ENCODE assay signal across 11 mouse cellular contexts in the genomic region with DNA sequence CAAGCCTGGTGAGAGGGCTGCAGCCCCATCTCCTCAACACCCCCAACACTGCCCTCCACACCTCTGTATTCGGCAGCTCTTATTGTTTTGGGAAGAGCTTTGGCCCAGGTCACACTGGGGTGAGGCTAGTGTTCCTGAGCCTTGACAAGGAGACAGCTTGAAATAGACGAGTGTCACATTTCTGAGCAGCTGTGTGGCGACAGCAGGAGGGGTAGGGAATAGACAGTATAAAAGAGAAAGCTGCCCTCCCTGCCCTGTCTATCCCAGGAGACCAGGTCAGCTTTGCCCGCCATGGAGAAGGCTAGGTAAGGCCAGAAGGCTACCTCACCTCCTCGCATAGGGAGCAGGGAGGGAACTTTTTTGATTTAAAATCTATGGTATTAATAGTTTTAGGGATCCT. TPM values are rescaled to one million over a fixed set of nuclear protein-coding genes. Genes with fewer than 3 reads are reported as not detected.
DNase-seq lines count a peak whose midpoint lies in the region; ATAC-seq and TF ChIP-seq lines count a peak whose summit lies in the region.
"Had no signal": no experiment of that assay in that cellular context is flagged by ENCODE, and none has a peak within 500 bp of the region (broad histone marks: within the 10 kb centered on the region; RNA-seq: fewer than 3 reads in every experiment).

Gene Art1, plus strand, starts transcription at position 257 of the 400 bp plus-strand sequence.

- H3K4me1 ChIP-seq in hindbrain, embryonic 12.5 days, result peaks cover 23% of the 10 kb centered on the region
- H3K4me1 ChIP-seq in hindbrain, embryonic 16.5 days (ENCODE audit: control insufficient read depth, insufficient read depth, low read depth, low read length), result no peaks in the 10 kb centered on the region; the same call in 1 of the 2 replicates
- H3K4me1 ChIP-seq in thymus, adult 2 months (replicated peaks; ENCODE audit: control insufficient read depth, insufficient read depth, low read length), result peaks cover 20% of the 10 kb centered on the region
- H3K4me1 ChIP-seq in heart, embryonic 14.5 days (ENCODE audit: control insufficient read depth in 2 of 2, insufficient read depth in 2 of 2, low read length in 2 of 2), result peaks cover 32 to 35% of the 10 kb centered on the region in 2 experiments

- no peak for TF ChIP-seq CTCF in thymus, adult 2 months (IDR thresholded peaks at IDR 0.05; ENCODE audit: borderline replicate concordance, control insufficient read depth, extremely low read depth, insufficient read depth, low read length, poor library complexity)

- TF ChIP-seq POLR2A in thymus, adult 2 months (IDR thresholded peaks at IDR 0.05; ENCODE audit: control insufficient read depth, extremely low read depth, insufficient read depth, low read length, poor library complexity), result no peak

- peak within 1 kb of the TSS; percentile 19; the same call in 1 of the 2 replicates for H3K27ac ChIP-seq in hindbrain, embryonic 12.5 days
- H3K27ac ChIP-seq in hindbrain, embryonic 16.5 days (ENCODE audit: low read depth, low read length), result no peak within 1 kb of the TSS
- H3K27ac ChIP-seq in thymus, adult 2 months (ENCODE audit: control insufficient read depth, insufficient read depth, low read length), result no peak within 1 kb of the TSS
- peak within 1 kb of the TSS in 1 of 2 experiments; percentile 24; a peak in 1 of 4 replicates for H3K27ac ChIP-seq in heart, embryonic 14.5 days (replicated peaks in 1 of 2; ENCODE audit: control insufficient read depth in 1 of 2, insufficient read depth in 1 of 2, low read depth in 2 of 2, low read length in 2 of 2)

- H3K27me3 ChIP-seq in hindbrain, embryonic 12.5 days, result peaks cover 8% of the 10 kb centered on the region; the same call in 1 of the 2 replicates
- no peaks in the 10 kb centered on the region for H3K27me3 ChIP-seq in hindbrain, embryonic 16.5 days (replicated peaks; ENCODE audit: control insufficient read depth, insufficient read depth, low read length)
- H3K27me3 ChIP-seq in thymus, adult 2 months (ENCODE audit: control insufficient read depth, insufficient read depth, low read length), result no peaks in the 10 kb centered on the region
- H3K27me3 ChIP-seq in heart, embryonic 14.5 days (ENCODE audit: control insufficient read depth, insufficient read depth, low read length), result no peaks in the 10 kb centered on the region
- H3K27me3 ChIP-seq: embryonic facial prominence, embryonic 12.5 days had no signal

- H3K4me3 ChIP-seq in hindbrain, embryonic 12.5 days, result no peak within 1 kb of the TSS
- no peak within 1 kb of the TSS for H3K4me3 ChIP-seq in hindbrain, embryonic 16.5 days (ENCODE audit: low read length)
- H3K4me3 ChIP-seq in thymus, adult 2 months (ENCODE audit: control insufficient read depth, insufficient read depth, low read length), result no peak within 1 kb of the TSS
- 0 out of 4 replicates have a peak within 1 kb of the TSS, but pooled peaks of 1 of the 2 experiments have one; percentile 30 for H3K4me3 ChIP-seq in heart, embryonic 14.5 days (ENCODE audit: control insufficient read depth in 1 of 2, insufficient read depth in 1 of 2, low read depth in 1 of 2, low read length in 2 of 2)

- no peak within 1 kb of the TSS for H3K9ac ChIP-seq in hindbrain, embryonic 12.5 days
- no peak within 1 kb of the TSS for H3K9ac ChIP-seq in hindbrain, embryonic 16.5 days (ENCODE audit: low read depth, low read length)
- H3K9ac ChIP-seq in heart, embryonic 14.5 days (ENCODE audit: low read length), result peak within 1 kb of the TSS; percentile 11; the same call in 1 of the 2 replicates
- H3K9ac ChIP-seq: embryonic facial prominence, embryonic 12.5 days had no signal

- no peak for ATAC-seq in hindbrain, embryonic 12.5 days (ENCODE audit: low FRiP score)
- ATAC-seq in hindbrain, embryonic 16.5 days, result no peak
- ATAC-seq in heart, embryonic 14.5 days (ENCODE audit: insufficient number of reproducible peaks, insufficient read depth, low FRiP score, low read depth), result no peak
- no peak for ATAC-seq in CD4-positive, CD25-positive, alpha-beta regulatory T cell, adult 4 months

- no peaks in the 10 kb centered on the region for H3K36me3 ChIP-seq in hindbrain, embryonic 12.5 days
- H3K36me3 ChIP-seq in hindbrain, embryonic 16.5 days (ENCODE audit: control insufficient read depth, insufficient read depth, low read length), result no peaks in the 10 kb centered on the region
- no peaks in the 10 kb centered on the region for H3K36me3 ChIP-seq in thymus, adult 2 months (ENCODE audit: control insufficient read depth, insufficient read depth, low read length)
- no peaks in the 10 kb centered on the region for H3K36me3 ChIP-seq in heart, embryonic 14.5 days (ENCODE audit: control insufficient read depth, insufficient read depth, low read length)
- H3K36me3 ChIP-seq: embryonic facial prominence, embryonic 12.5 days had no signal

- DNase-seq in thymus, adult 2 months, result no peak
- DNase-seq in thymus, postnatal 36 days, result no peak
- peak; percentile 94 for DNase-seq in skeletal muscle tissue, adult 2 months (ENCODE audit: low read depth, low spot score)
- DNase-seq in adrenal gland, postnatal 4 days (ENCODE audit: low spot score in 2 of 2), result no peak
- DNase-seq: adrenal gland, postnatal 36 days; kidney, adult 8-10 months had no signal

- 28% methylated on average over 5 of the region's 5 CpGs for WGBS in hindbrain, embryonic 12.5 days
- 37% methylated on average over 5 of the region's 5 CpGs for WGBS in hindbrain, embryonic 16.5 days
- WGBS in thymus, adult 2 months, result 90% methylated on average over 5 of the region's 5 CpGs
- 40% methylated on average over 5 of the region's 5 CpGs for WGBS in heart, embryonic 14.5 days

- H3K9me3 ChIP-seq in hindbrain, embryonic 12.5 days (replicated peaks), result no peaks in the 10 kb centered on the region
- H3K9me3 ChIP-seq in hindbrain, embryonic 16.5 days (ENCODE audit: control insufficient read depth, low read length), result no peaks in the 10 kb centered on the region
- no peaks in the 10 kb centered on the region for H3K9me3 ChIP-seq in heart, embryonic 14.5 days (ENCODE audit: control insufficient read depth, low read length)
- H3K9me3 ChIP-seq: embryonic facial prominence, embryonic 12.5 days had no signal

- no peak within 1 kb of the TSS for H3K4me2 ChIP-seq in hindbrain, embryonic 12.5 days (replicated peaks)
- no peak within 1 kb of the TSS for H3K4me2 ChIP-seq in hindbrain, embryonic 16.5 days (ENCODE audit: low read length)
- peak within 1 kb of the TSS; percentile 75 for H3K4me2 ChIP-seq in heart, embryonic 14.5 days (ENCODE audit: low read length)

RNA-seq across cellular contexts. Expression of gene Art1, which starts in this region (rescaled TPM):
- 1.2 and 2.4 TPM in 2 replicates for polyA plus RNA-seq in hindbrain, embryonic 12.5 days (2016; fragmentation: Nextera tagmentation; extraction: Ambion mirVana)
- polyA plus RNA-seq in hindbrain, embryonic 16.5 days (2015; fragmentation: Nextera tagmentation; extraction: Ambion mirVana), result 0.19 and 1.4 TPM in 2 replicates
- polyA plus RNA-seq in thymus, adult 2 months (2012; rRNA removed), result 15.7 and 23.7 TPM in 2 replicates
- polyA plus RNA-seq in heart, embryonic 14.5 days (2014; fragmentation: Nextera tagmentation; extraction: Ambion mirVana), result 3.7 and 3.9 TPM in 2 replicates
- not detected for polyA plus RNA-seq in CD4-positive, CD25-positive, alpha-beta regulatory T cell, adult 4 months (2017; shearing (Covaris generic))
- total RNA-seq in adrenal gland, postnatal 4 days (2021), result 1 to 10 TPM; 2.0 to 7.7 TPM
- total RNA-seq: adrenal gland, postnatal 36 days had no signal
